Mouse (Mus musculus) frontal cortex, postnatal 25 days (tissue): ENCODE data around the gene Adamts8.

Source experiments
- DNase-seq, 2 experiments: peaks; one replicate each; pipeline ENCODE4 v3.0.0; 2022; ENCODE audit warnings: low spot score in 2 of 2

Gene Adamts8

GRCm38 (mm10) chr9:30922197-30922894 lies 20.0 kb upstream of the Adamts8 start, which contains the start of gene Adamts15:
Gene Adamts15, minus strand, starts transcription at chr9:30922452.
- DNase-seq = no peak

GRCm38 (mm10) chr9:30928759-30929158 lies 13.6 kb upstream of the Adamts8 start:
- no peak for DNase-seq

- DNase-seq = no peak
Observed at GRCm38 (mm10) chr9:30932346-30932745, 10.0 kb upstream of the Adamts8 start.

- DNase-seq = no peak
Observed at GRCm38 (mm10) chr9:30934827-30935226, 7.5 kb upstream of the Adamts8 start.

- DNase-seq = peak in 1 of 2 experiments; percentile 42
Observed at GRCm38 (mm10) chr9:30936674-30937438, 5.5 kb upstream of the Adamts8 start.

GRCm38 (mm10) chr9:30940328-30940727 lies 2.0 kb upstream of the Adamts8 start:
- peak; percentile 92 to 94 for DNase-seq

- DNase-seq = no peak
Observed at GRCm38 (mm10) chr9:30943341-30943740, 979 bp downstream of the Adamts8 start.

- no peak for DNase-seq
Observed at GRCm38 (mm10) chr9:30944234-30944633, 1.9 kb downstream of the Adamts8 start.

GRCm38 (mm10) chr9:30945276-30945675 lies 2.9 kb downstream of the Adamts8 start:
- DNase-seq = no peak

- DNase-seq = no peak
Observed at GRCm38 (mm10) chr9:30949422-30949821, 7.1 kb downstream of the Adamts8 start.

GRCm38 (mm10) chr9:30949971-30950370 lies 7.6 kb downstream of the Adamts8 start:
- DNase-seq = no peak

GRCm38 (mm10) chr9:30950592-30950991 lies 8.2 kb downstream of the Adamts8 start:
- DNase-seq = no peak

GRCm38 (mm10) chr9:30951461-30951860 lies 9.1 kb downstream of the Adamts8 start:
- DNase-seq = no peak

- DNase-seq = no peak
Observed at GRCm38 (mm10) chr9:30953287-30953686, 10.9 kb downstream of the Adamts8 start.

- DNase-seq = no peak
Observed at GRCm38 (mm10) chr9:30955246-30955645, 12.9 kb downstream of the Adamts8 start.

- DNase-seq = no peak
Observed at GRCm38 (mm10) chr9:30963780-30964179, 21.4 kb downstream of the Adamts8 start.

GRCm38 (mm10) chr9:30964685-30965084 lies 22.3 kb downstream of the Adamts8 start:
- no peak for DNase-seq

GRCm38 (mm10) chr9:30966881-30967280 lies 24.5 kb downstream of the Adamts8 start:
- no peak for DNase-seq

GRCm38 (mm10) chr9:30968130-30968529 lies 25.8 kb downstream of the Adamts8 start:
- no peak for DNase-seq

GRCm38 (mm10) chr9:30970001-30970400 lies 27.6 kb downstream of the Adamts8 start:
- no peak for DNase-seq

- no peak for DNase-seq
Observed at GRCm38 (mm10) chr9:30971967-30972366, 29.6 kb downstream of the Adamts8 start.

- no peak for DNase-seq
Observed at GRCm38 (mm10) chr9:30976339-30977023, 34.1 kb downstream of the Adamts8 start.
